Mouse (Mus musculus) left cerebral cortex, postnatal 25 days (tissue): ENCODE measurements at regions not wholly inside any gene's neighbourhood (a gene's known extent, or its start where the extent isn't known, plus 50 kb on each side); places are given as distances from the start of the nearest gene placed in this dataset.
A peak's percentile ranks its signal among the peaks of the same experiment; 100 is the strongest.
"Not testable (repeated sequence)": the region's sequence is repeated elsewhere in the genome, so short reads cannot be mapped to it uniquely, and the experiment has no call there.

ENCODE experiments used
- DNase-seq, 2 experiments: peaks; one replicate each; pipeline ENCODE4 v3.0.0; 2022; ENCODE audit warnings: low spot score in 2 of 2, mixed read lengths in 1 of 2
- intact Hi-C: fragments of 180-260 bp; cut with DNase I; formaldehyde crosslinking; loops from one replicate; pipeline ENCODE4 v1.15.1; 2025

DNA sequence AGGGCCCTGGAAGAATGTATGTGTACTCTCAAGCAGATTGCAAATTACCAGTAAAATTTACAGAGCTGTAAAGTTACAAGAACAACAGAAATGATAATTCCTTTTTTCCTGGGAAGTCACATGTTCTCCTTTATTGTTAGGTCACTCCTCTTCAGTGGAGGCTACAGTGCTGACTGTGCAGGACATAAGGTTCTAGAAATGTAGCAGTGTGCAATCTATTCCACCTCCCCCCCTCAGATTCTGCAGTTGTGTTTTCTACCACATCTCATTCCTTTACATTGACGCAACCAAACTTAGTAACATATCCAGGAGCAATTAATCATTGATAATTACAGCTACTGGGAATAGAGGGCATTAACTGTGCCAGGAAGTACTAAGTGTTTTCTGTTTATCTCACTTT, 385.3 kb upstream of the Tnc start:
- intact Hi-C loops, result no loop called here
- DNase-seq, result no peak

DNA sequence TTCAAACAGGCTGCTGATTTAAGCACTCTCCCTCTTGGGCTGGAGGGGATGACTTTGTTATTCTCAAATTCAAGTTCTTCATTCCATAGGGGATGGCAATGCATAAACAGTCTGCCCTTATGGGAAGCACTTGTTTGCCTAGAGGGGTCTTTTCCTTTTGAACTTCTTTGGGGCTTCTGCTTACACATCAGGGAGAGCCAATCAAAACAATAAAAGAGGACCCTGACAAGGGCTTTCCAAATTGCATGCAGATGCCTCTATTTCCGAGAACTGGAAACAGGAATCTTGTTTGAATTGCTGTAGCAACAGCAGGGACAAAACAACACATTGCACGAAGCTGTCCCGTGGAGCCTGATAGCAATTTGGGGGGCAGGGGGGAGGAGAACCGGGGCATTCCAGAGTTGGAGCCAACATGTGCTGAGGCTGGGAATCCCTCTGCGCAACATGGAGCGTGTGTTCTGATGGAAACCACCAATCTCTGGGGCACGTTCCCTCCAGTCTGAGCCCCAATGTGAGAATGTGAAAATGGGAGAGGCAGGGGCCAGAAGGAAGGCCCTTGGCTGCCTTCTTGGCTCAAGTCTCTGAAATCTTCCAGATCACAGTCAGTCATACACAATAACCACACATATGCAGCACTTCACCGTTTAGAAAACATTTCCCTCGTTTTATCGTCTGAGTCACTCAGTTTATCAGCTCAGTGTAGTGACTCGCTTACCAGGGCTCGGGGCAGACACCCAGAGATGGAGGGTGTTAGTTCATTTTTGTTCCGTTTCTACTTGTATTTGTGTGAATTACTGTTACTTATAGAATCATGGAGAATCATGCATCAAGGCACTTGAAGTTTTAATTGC, 391.2 kb upstream of the Tnc start:
- DNase-seq, result no peak

DNA sequence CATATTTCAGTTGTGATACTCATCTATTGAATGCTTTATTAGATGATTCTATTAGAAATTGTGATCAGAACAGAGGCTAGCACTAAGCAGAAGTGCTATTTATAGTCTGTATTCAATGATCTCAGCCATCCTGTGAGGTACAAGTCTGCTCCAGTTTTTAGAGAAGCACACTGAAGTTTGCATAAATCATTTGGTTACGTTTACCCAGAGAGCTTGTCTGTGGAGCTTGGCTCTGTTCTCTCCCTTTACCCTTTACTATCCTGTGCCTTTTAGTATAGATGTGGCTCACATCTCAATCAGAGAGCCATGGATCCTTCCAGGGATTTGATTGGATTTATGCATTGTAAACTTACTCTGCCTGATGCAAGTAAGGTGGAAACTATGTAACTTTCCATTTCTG, 404.6 kb upstream of the Tnc start:
- intact Hi-C loops, result no loop called here
- DNase-seq, result no peak

More for the DNA sequence above, 391.2 kb upstream of the Tnc start:
- intact Hi-C loops, result no loop called here

DNA sequence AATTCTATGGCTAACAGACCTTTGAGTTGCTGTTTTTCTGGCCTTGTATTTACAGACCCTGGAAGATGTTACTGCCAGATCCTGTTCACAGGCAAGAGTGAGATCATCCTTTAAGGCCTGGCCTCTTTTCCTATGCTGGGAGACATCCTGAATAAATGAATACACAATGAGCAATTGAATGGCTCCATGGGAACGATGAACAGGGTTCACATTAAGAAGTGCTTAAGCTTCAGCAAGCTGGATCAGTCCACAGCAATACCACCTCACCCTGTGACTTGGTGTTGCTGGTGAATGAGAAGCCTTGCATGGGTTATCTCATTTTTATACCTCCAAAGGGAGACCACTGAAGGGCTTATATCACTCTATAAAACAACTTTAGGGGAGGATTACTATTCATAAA, 405.1 kb upstream of the Tnc start:
- no peak for DNase-seq
- intact Hi-C loops, result no loop called here

DNA sequence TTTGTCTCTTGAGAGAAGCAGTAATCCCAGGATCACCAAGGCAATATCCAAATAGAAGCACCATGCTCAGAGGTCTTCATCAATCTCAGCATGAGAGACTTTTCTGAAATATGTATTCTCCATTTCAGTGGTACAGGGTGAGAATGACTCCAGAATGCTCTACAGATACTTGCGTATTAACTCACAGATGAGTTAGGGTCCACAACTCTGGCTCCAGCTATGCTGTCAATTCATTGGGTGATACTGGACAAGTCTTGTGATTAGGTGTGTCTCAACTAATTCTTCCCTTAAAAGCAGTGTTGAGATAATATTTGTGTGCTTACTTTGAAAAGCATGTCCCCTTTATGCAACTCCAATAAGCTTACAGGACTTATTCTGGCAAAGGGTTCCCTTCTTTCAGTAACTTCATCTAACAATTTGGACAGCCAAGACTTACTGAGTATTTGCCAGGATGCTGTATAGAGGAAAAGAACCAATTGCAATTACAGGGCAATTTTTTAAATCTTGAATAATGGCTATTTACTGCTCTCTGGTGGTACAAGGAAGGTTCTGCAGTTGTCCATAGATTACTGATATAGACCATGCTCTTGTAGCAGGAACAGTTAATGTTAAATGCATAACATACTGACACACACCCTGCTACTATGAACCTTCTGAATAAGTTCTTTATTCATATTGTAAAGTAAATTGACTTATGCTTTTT, 445.6 kb upstream of the Tnc start:
- intact Hi-C loops, result loop anchor here (2.0 to 10.0 kb wide), 6 partner anchors 448 to 1124 kb away; partner anchors contain the start of gene Tnc
- peak; percentile 5 to 14 for DNase-seq

DNA sequence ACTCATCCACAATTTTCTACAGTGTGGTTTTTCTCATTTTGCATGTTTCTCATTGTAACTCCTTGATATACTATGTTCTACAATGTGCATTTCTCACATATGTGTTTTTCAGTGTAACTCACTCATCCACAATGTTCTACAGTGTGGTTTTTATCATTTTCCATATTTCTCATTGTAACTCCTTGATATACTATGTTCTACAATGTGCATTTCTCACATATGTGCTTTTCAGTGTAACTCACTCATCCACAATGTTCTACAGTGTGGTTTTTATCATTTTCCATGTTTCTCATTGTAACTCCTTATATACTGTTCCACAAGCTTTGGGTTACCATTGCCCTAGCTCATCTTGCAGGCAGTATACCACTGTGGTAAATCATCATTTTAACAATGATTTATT, 450.9 kb upstream of the Tnc start:
- intact Hi-C loops, result loop anchor here (10.0 kb wide), 3 partner anchors 453 to 993 kb away; partner anchors contain the start of gene Tnc
- DNase-seq, result not testable (repeated sequence)

DNA sequence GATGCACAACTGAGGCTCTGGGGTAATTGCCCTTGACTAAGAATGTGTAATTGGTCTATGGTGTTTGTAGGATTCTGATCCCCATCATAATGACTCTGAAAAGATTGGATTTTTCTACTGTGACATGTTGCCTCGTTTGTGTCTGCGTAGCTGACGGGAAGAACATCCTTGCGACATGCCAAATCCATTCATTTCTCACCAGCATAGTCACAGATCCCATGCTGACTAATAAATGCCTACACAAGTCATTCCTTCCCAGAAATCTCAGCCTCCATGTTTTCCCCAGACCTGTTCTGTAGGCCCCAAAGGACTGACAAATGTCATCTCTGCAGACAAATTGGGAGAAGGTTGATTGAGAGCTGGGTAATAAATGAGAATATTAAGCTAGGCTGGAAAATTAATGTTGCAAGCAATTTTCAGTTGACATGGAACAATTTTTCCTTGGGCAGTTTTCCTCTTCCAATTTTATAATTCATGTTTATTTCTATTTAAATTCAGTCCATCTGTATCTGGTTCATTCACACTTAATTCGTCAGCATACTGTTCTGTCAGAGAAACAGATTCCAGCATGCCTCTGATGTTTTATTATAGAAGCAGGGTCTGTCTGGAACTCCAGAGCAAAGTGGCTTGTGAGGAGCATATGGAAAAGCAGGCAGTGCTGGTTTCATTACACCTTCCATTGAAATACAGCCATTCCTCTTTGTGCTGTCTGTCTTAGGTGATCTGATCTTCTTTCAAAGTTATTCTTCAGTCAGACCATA, 454.0 kb upstream of the Tnc start:
- DNase-seq, result no peak
- intact Hi-C loops, result no loop called here

DNA sequence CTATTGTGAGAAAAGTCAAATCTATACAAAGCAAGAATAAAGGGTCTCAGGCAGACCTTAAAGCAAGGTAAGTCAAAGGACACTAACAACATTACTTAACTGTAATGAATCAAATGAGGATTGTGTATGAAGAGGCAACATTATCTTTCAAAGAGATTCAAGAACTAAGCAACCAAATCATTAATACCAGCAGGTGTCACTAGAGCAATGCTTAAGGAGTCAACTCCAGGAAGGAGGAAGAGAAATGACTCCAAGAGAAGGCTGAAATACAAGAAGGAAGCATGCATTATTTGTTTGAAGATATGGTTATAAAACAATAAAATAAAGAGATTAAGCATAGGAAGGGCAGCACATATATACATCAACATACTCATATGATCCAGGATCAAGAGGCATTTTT, 475.1 kb upstream of the Tnc start:
- no peak for DNase-seq
- intact Hi-C loops, result no loop called here

DNA sequence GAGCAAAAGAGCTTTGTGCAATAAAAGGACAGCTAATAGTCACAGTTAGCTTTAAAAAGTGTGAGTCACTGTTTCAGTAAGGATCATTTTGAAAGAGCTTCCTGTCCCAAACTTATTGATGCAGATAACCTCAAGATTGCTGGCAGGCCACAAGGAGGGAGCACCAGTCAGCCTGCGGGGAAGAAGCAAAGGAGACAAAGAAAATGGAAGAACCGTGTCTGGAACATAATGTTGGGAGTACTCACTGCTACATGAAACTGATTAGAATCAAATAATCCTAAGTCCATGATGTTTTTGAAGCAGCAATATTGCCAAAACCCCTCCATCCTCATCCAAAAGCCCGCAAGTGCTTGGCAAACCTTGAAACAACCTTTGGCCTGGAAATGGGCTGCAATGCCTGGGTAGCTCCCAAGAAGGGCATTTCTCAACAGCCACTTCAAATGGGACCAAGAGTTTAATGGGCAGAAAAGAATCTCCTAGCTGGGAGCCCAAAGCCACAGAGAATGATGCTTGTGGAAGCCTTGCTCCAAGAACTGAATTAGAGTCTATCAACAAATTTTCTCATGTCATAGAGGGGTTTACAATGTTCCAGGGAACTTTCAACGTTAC, 481.0 kb upstream of the Tnc start:
- no peak for DNase-seq
- intact Hi-C loops, result no loop called here

DNA sequence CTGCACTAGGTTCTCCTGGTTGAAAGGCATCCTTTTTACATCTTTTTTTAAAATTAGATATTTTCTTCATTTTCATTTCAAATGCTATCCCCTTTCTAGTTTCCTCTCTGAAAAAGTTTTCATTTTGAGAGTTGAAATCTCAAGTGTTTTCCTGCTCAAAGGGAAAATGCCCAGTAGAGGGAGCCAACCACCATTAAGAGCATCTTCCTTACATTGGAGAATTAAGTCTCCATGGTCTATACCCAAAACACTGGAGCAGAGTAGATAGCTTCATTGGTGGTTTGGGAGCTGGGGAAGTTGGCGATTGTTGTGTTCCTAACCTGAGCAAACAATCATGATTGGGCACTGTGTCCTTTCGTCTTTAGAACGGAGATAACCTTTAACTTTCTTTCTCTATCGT, 483.8 kb upstream of the Tnc start:
- intact Hi-C loops, result loop anchor here (1.0 to 10.0 kb wide), 3 partner anchors 304 to 1048 kb away; no protein-coding TSS in a partner anchor
- DNase-seq, result peak; percentile 34 to 64

DNA sequence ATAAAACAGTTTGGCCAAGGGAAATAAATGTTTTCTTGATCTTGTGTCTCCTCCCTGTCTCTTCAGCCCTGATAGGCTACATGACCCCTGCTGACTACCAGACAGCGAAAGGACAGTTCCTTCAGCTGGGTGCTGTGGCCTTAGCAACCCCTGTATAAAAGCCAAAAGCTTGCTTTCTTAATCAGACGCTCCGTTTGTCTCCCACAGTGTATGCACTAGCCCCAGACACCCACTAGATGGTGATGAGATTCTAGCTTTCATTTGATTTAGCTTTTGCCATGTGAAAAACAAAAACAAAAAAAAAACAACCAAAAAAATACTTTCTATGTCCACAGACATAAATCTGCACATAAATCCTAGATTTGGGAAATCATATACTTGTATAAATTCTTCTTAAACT, 486.2 kb upstream of the Tnc start:
- peak; percentile 6 to 12 for DNase-seq

DNA sequence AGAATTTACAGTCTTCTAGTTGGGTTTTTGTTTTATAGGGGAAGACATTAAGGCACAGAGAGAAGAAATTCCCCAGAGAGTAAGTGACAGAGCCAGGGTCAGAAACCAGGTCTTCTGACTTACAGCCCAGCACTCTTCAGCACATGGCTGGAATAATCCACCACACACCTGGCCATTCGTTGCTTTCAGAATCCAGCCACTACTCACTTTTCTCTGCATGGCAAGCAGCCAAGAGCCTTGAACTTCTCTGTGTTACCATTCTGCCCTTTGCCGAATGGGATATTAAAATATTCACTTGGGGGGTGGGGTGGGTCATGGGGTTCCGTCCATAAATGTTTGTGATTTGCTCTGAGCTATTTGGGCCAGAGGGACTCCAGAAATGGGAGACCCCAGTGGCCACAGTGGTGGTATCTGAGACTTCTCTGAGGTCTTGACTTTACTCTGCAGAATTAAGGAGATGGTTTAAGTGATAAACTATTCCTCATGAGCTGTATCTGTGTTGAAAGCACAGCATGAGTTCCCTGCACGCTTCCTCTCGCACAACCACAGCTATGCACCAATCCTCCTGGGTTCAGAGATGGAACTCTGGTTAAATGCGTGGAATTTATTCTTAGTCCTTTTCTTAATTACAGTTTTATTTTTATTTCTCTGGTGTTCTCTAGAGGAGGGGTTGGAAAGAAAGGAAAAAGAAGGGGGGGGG, 488.9 kb upstream of the Tnc start:
- DNase-seq, result no peak
- intact Hi-C loops, result loop anchor here (10.0 kb wide), 1 partner anchor 299 kb away; no protein-coding TSS in a partner anchor

More for the DNA sequence above, 486.2 kb upstream of the Tnc start:
- intact Hi-C loops, result loop anchor here (5.0 to 10.0 kb wide), 2 partner anchors 302 to 964 kb away; no protein-coding TSS in a partner anchor

DNA sequence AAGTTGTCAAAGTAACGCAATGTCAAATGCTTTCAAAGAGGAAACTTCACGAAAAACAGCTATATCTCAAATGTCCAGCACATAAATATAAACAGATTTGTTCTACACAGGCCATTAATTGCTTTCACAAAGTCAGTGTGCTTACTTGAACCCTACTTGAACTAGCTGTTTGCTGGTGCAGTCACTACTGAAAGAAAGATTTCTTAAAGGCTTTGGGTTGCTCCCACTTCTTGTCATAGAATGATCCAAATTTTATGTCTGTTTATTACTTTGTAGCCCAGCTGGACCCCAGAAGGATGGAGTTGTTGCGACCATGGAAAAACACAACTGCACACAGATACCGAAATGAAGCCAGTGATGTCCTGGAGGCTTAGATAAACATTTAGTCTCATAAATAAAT, 491.2 kb upstream of the Tnc start:
- DNase-seq, result no peak
- intact Hi-C loops, result loop anchor here (10.0 kb wide), 1 partner anchor 297 kb away; no protein-coding TSS in a partner anchor

DNA sequence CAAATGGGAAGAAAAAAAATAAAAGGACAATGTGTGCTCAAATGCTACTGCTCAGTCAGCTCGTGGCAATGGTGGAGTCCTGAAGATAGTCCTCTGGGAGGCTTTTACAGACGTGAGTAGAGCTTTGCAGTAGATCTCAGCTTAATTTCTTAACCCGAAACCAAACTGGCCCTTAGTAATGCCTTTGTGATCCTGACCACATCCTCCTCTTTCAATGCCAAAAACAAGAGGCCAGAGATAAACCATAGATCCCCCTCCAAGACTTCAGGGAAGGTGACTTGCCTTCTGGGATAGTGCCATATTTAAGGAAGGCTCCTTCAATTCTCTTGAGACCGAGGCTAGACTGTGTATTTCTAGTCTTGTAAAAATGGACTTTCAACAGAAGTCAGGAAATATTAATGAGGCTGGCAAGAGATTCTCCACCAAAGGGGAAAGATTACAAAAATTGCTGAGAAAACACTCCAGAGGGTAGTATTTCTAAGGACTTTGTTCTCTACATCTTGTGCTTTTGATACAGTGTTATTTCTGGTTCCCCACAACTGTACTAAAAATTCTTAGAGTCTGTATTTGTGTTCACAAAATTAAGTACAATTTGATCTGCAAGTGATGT, 497.9 kb upstream of the Tnc start:
- DNase-seq, result no peak
- intact Hi-C loops, result no loop called here

DNA sequence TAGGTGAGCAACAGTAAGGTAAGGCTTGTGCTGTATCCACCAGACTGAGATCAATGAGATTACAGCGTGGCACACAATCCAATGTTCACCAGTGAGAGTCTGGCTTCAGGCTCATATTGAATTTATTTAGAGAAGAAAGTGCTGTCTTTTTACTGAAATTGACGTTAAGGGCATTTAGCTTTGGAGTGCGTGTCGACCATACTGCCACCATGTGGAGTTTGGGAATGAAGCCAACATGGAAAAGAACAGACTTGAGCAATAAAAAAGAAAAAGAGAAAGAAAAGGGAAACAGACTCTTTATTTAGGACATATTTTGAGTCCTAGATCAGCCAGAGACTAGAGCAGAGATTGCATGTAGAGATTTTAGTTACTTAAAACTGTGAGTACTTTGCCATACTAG, 499.6 kb upstream of the Tnc start:
- no peak for DNase-seq
- intact Hi-C loops, result no loop called here

DNA sequence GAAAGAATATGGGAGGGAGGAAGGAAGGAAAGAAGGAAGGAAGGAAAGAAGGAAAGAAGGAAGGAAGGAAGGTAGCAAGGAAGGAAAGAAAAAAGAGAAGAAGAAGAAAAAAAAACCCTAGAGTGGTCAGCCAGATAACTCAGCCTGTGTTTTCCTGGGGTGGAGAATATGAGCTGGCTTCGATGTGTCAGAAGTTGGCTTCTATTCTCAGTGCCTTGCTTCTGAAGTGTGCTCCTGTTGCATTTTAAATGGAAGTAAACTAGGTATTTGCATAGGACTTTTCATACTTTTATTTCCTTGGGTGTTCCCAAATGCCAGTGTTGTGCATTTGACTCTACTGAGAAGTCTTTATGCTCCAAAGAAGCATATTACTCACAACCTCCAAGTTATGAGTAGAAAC, 515.7 kb upstream of the Tnc start:
- no peak for DNase-seq
- intact Hi-C loops, result no loop called here

DNA sequence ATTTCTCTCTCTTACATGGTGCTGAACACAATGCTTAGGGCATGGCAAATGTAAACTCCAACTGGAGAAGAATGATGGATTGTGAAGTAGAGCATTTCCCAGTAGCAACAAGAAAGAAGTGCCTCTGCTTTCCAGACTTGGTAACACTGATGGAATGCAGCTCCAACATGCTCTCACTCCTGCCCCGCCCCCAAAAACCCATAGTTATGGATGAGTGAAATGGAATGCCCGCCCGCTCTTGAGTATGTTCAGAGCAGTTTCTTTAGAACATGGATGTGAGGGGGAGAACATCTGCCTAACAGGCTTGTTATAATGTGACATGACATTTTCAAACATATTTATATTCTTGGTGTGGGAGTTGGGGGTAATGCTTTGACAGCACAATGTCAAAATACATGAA, 517.2 kb upstream of the Tnc start:
- intact Hi-C loops, result no loop called here
- DNase-seq, result no peak

DNA sequence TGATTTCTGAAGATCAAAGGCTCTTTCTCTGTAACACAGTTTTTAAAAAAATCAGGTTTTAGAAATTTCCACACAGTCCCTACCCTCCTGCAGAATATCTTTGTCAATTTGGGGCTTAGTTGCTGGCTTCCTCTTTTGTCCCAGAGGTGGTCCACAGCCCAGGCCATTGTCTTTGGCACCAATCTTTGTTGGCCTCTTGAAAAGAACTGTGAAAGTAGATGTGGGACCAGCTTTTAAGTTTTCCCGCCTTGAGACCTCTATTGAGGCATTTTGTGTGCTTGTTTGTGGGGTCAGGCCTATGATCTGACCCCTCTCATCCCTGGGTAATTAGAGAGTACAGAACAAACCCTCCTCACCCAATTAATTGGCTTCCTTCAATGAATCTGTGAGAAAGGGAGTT, 523.9 kb upstream of the Tnc start:
- DNase-seq, result no peak

DNA sequence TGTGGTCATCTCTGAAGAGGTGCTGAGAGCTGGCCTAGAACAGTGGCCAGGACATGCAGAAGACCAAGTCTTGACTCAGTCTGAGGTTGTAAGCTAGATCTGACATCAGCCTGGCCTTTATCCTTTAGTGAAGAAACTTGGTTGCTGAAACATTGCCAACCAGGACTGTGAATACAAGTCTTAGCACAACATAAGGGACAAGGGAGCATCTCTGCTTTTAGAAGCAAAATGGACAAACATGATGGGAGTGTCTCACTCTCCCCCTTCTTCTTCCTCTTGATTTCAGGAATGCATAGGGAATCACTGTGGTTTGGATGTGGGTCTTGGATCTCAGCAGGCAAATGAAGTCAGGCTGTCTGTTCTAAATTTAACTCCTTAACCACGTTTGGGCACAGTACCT, 529.1 kb upstream of the Tnc start:
- intact Hi-C loops, result no loop called here
- DNase-seq, result no peak

More for the DNA sequence above, 523.9 kb upstream of the Tnc start:
- intact Hi-C loops, result no loop called here
